9 mouse cellular contexts compared by ENCODE assay signal in the genomic region with DNA sequence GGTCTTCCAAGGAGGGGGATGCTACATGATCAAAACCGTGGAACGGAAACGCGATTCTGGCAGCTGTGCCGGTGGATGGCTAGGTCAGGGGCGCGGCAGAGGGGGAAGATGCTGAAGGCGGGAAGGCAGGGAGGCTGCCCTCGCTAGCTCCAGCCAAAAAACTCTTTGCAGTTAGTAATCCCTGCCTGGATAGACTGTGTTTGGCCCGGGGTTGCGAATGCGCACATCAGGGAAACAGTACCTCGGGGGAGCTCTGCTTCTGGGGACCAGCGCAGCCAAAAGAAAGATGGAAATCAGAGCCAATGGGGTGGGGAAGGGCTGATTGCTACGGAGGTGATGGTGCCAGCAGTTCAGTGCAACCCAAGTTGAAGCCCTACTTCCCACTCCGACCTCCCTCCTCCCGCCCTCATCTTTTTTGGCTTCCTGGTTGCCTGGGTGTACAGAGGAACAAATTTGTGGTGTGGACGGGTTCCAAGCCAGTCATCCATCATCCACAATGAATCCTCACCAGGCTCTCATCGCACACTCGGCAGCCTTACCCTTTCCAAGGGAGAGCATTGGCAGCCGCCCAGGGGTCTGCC. TPM values are rescaled to one million over a fixed set of nuclear protein-coding genes. Genes with fewer than 3 reads are reported as not detected.
A peak's percentile ranks its signal among the peaks of the same experiment; 100 is the strongest.
DNase-seq lines count a peak whose midpoint lies in the region; ATAC-seq lines count a peak whose summit lies in the region.
"Had no signal": no experiment of that assay in that cellular context is flagged by ENCODE, and none has a peak within 500 bp of the region (broad histone marks: within the 10 kb centered on the region; RNA-seq: fewer than 3 reads in every experiment).

No protein-coding gene starts in this region.

- ATAC-seq in forebrain, embryonic 12.5 days (ENCODE audit: low FRiP score) = peak; percentile 46; the same call in 1 of the 2 replicates
- ATAC-seq in heart, embryonic 16.5 days (replicated peaks; ENCODE audit: extremely low read depth, insufficient read depth, low FRiP score) = peak; percentile 67; the same call in 1 of the 2 replicates
- ATAC-seq in CD4-positive, CD25-positive, alpha-beta regulatory T cell, adult 4 months = no peak

- peak overlapping the region; percentile 52 for H3K4me2 ChIP-seq in forebrain, embryonic 12.5 days
- peak overlapping the region; percentile 54 for H3K4me2 ChIP-seq in heart, embryonic 16.5 days (ENCODE audit: low read depth, low read length)

- peaks cover 17% of the 10 kb centered on the region for H3K4me1 ChIP-seq in forebrain, embryonic 12.5 days
- H3K4me1 ChIP-seq in heart, embryonic 16.5 days (ENCODE audit: control insufficient read depth, insufficient read depth, low read length) = peaks cover 10% of the 10 kb centered on the region

- H3K4me3 ChIP-seq in forebrain, embryonic 12.5 days (replicated peaks) = peak overlapping the region; percentile 31
- peak overlapping the region; percentile 25 for H3K4me3 ChIP-seq in heart, embryonic 16.5 days (ENCODE audit: low read length)

- H3K27me3 ChIP-seq in forebrain, embryonic 12.5 days = peaks cover 52% of the 10 kb centered on the region
- peaks cover 32% of the 10 kb centered on the region for H3K27me3 ChIP-seq in heart, embryonic 16.5 days (ENCODE audit: control insufficient read depth, insufficient read depth, low read length)

- H3K27ac ChIP-seq in forebrain, embryonic 12.5 days = no peak overlapping the region
- no peak overlapping the region for H3K27ac ChIP-seq in heart, embryonic 16.5 days (ENCODE audit: low read length)

- H3K9ac ChIP-seq in forebrain, embryonic 12.5 days = peak overlapping the region; percentile 21; the same call in 1 of the 2 replicates
- H3K9ac ChIP-seq in heart, embryonic 16.5 days (ENCODE audit: low read length) = no peak overlapping the region

- H3K36me3 ChIP-seq in forebrain, embryonic 12.5 days (replicated peaks) = no peaks in the 10 kb centered on the region
- H3K36me3 ChIP-seq in heart, embryonic 16.5 days (ENCODE audit: control insufficient read depth, insufficient read depth) = no peaks in the 10 kb centered on the region
- H3K36me3 ChIP-seq: G1E had no signal

- DNase-seq in urinary bladder, adult 18-20 months (ENCODE audit: low spot score in 2 of 2) = peak; percentile 9 to 46
- no peak for DNase-seq in urinary bladder, postnatal 10 days (ENCODE audit: low spot score)
- peak; percentile 64 for DNase-seq in kidney, postnatal 10 days
- DNase-seq in lung, postnatal 14 days = peak; percentile 49
- DNase-seq in right cerebral cortex, postnatal 14 days = peak; percentile 38

- no peaks in the 10 kb centered on the region for H3K9me3 ChIP-seq in forebrain, embryonic 12.5 days
- H3K9me3 ChIP-seq in heart, embryonic 16.5 days (replicated peaks; ENCODE audit: control insufficient read depth, low read length) = no peaks in the 10 kb centered on the region

- WGBS in forebrain, embryonic 12.5 days = 1% methylated on average over 21 of the region's 21 CpGs
- 3% methylated on average over 21 of the region's 21 CpGs for WGBS in heart, embryonic 16.5 days

RNA-seq across cellular contexts. Expression of a gene that starts 28.4 kb away (rescaled TPM):
- 7.0 and 7.7 TPM in 2 replicates for polyA plus RNA-seq in forebrain, embryonic 12.5 days (2016; fragmentation: Nextera tagmentation; extraction: Ambion mirVana)
- polyA plus RNA-seq in heart, embryonic 16.5 days (2015; fragmentation: Nextera tagmentation; extraction: Ambion mirVana) = 0.06 TPM in 1 of 2 replicates, not detected in the other
- not detected for polyA plus RNA-seq in CD4-positive, CD25-positive, alpha-beta regulatory T cell, adult 4 months (2017; shearing (Covaris generic))
- polyA plus RNA-seq: G1E had no signal
